Mouse (Mus musculus): Measurements from ENCODE around the gene Bcl11a. TPM values are rescaled to one million over a fixed set of nuclear protein-coding genes. Genes with fewer than 3 reads are reported as not detected.
A peak's percentile ranks its signal among the peaks of the same experiment; 100 is the strongest.

The Bcl11a gene
- polyA plus RNA-seq, 1 experiment, result not detected

DNA sequence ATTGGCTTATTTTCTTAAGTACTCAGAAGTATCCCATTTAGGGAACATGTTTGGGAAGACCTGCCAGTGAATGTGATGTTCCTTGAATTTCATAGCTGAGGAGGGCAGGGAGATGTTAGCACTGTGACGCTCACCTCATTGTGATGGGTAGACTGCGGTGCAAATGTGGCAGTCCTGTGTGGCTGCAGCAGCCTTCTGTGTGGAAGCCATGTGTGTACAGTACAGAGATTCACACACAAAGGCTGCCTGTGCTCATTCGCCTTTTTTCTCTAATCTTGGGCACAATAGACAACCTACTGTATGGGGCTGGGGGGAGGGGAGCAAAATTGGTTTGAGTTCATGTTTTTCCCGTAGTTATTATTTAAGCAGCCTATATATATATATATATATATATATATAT, 6.7 kb downstream of the Bcl11a start:
- Histone ChIP-seq H3ac (ENCODE audit: control insufficient read depth, insufficient read length) (no peak overlapping the region), H3K79me2 (ENCODE audit: control insufficient read depth, insufficient read depth) (no peaks in the 10 kb centered on the region), H3K4me3 (no peak overlapping the region), H3K4me2 (ENCODE audit: low read depth) (no peak overlapping the region), H3K27me3 (ENCODE audit: control insufficient read depth, insufficient read depth, insufficient read length) (peaks cover 32% of the 10 kb centered on the region), H3K36me3 (ENCODE audit: control insufficient read depth, insufficient read depth) (no peaks in the 10 kb centered on the region)
- TF ChIP-seq POLR2A (IDR thresholded peaks at IDR 0.05; ENCODE audit: insufficient read length, low read depth) (no peak), USF1 (IDR thresholded peaks at IDR 0.05; ENCODE audit: low read depth) (no peak), TCF3 (IDR thresholded peaks at IDR 0.05; ENCODE audit: insufficient read length, low read depth) (no peak), TCF12 (IDR thresholded peaks at IDR 0.05; ENCODE audit: insufficient read depth, poor library complexity, severe bottlenecking) (no peak), MYOD1 (IDR thresholded peaks at IDR 0.05; ENCODE audit: control insufficient read depth in 1 of 3, insufficient read length in 2 of 3, low read depth in 2 of 3) (no peak), MYOG (IDR thresholded peaks at IDR 0.05; ENCODE audit: control insufficient read depth in 1 of 3, insufficient read depth in 1 of 3, insufficient read length in 2 of 3, low read depth in 2 of 3) (no peak), CEBPB (IDR thresholded peaks at IDR 0.05; ENCODE audit: insufficient read depth, poor library complexity, severe bottlenecking) (no peak), POLR2AphosphoS2 (IDR thresholded peaks at IDR 0.05; ENCODE audit: insufficient read length, low read depth) (no peak), SRF (IDR thresholded peaks at IDR 0.05; ENCODE audit: control insufficient read depth, insufficient read length, low read depth) (no peak), E2F4 (IDR thresholded peaks at IDR 0.05; ENCODE audit: insufficient read depth) (no peak), REST (IDR thresholded peaks at IDR 0.05; ENCODE audit: insufficient read depth, insufficient read length) (no peak), MAX (IDR thresholded peaks at IDR 0.05; ENCODE audit: low read depth) (no peak)

DNA sequence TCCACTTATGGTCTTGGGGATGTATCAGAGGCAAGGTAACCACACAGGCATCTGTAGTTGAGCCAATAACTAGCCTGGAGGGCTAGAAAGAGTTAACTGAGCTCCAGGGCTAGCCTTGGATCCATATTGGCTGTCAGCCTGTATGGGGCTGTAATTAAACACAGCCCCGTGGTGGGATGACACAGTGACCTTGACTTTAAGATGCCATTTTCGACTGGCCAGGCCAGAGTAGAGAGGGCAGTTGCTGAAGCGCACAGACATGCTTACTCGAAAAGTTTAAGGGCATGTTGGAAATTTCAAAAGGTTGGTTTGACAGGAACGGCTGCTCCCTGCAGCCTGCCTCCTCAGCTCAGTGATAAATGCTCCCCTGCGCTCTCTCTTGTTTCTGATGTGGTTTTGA, 8.1 kb downstream of the Bcl11a start:
- Histone ChIP-seq H3K27me3 (ENCODE audit: control insufficient read depth, insufficient read depth, insufficient read length) (peaks cover 19% of the 10 kb centered on the region), H3K4me2 (ENCODE audit: low read depth) (no peak overlapping the region), H3K79me2 (ENCODE audit: control insufficient read depth, insufficient read depth) (no peaks in the 10 kb centered on the region), H3K4me3 (no peak overlapping the region), H3ac (ENCODE audit: control insufficient read depth, insufficient read length) (no peak overlapping the region), H3K36me3 (ENCODE audit: control insufficient read depth, insufficient read depth) (no peaks in the 10 kb centered on the region)
- TF ChIP-seq E2F4 (IDR thresholded peaks at IDR 0.05; ENCODE audit: insufficient read depth), result no peak
- TF ChIP-seq MYOD1 (IDR thresholded peaks at IDR 0.05; ENCODE audit: control insufficient read depth in 1 of 3, insufficient read length in 2 of 3, low read depth in 2 of 3), result no peak
- no peak for TF ChIP-seq TCF12 (IDR thresholded peaks at IDR 0.05; ENCODE audit: insufficient read depth, poor library complexity, severe bottlenecking)
- no peak for TF ChIP-seq MYOG (IDR thresholded peaks at IDR 0.05; ENCODE audit: control insufficient read depth in 1 of 3, insufficient read depth in 1 of 3, insufficient read length in 2 of 3, low read depth in 2 of 3)
- TF ChIP-seq REST (IDR thresholded peaks at IDR 0.05; ENCODE audit: insufficient read depth, insufficient read length), result no peak
- no peak for TF ChIP-seq TCF3 (IDR thresholded peaks at IDR 0.05; ENCODE audit: insufficient read length, low read depth)
- TF ChIP-seq SRF (IDR thresholded peaks at IDR 0.05; ENCODE audit: control insufficient read depth, insufficient read length, low read depth), result no peak
- TF ChIP-seq POLR2A (IDR thresholded peaks at IDR 0.05; ENCODE audit: insufficient read length, low read depth), result no peak
- no peak for TF ChIP-seq USF1 (IDR thresholded peaks at IDR 0.05; ENCODE audit: low read depth)
- no peak for TF ChIP-seq CEBPB (IDR thresholded peaks at IDR 0.05; ENCODE audit: insufficient read depth, poor library complexity, severe bottlenecking)

DNA sequence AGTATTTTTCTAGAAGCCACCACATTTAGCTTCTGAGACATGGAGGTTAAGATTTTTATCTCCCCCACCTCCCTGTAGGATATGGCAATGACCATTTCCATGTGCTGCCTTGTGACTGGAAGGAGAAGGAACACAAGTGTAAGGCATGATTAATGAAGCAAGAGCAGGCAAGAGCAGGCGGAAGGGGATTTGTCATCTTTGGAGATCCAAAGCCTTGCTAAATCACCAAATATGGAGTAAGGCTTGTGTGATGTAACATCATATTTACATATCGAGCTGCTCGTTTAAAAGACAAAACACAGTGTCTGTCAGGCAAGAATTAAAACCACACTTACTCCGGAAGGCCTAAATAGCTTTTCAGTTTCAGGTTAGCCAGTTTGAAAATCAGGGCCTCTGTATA, 9.2 kb downstream of the Bcl11a start:
- peak overlapping the region; percentile 18 for H3K4me2 ChIP-seq (ENCODE audit: low read depth)
- H3K4me3 ChIP-seq, result no peak overlapping the region
- TF ChIP-seq MYOD1 (IDR thresholded peaks at IDR 0.05; ENCODE audit: control insufficient read depth in 1 of 3, insufficient read length in 2 of 3, low read depth in 2 of 3), result no peak
- no peak for TF ChIP-seq TCF12 (IDR thresholded peaks at IDR 0.05; ENCODE audit: insufficient read depth, poor library complexity, severe bottlenecking)
- no peak for TF ChIP-seq TCF3 (IDR thresholded peaks at IDR 0.05; ENCODE audit: insufficient read length, low read depth)
- peaks cover 8% of the 10 kb centered on the region for H3K27me3 ChIP-seq (ENCODE audit: control insufficient read depth, insufficient read depth, insufficient read length)
- no peak overlapping the region for H3ac ChIP-seq (ENCODE audit: control insufficient read depth, insufficient read length)
- no peaks in the 10 kb centered on the region for H3K79me2 ChIP-seq (ENCODE audit: control insufficient read depth, insufficient read depth)
- H3K36me3 ChIP-seq (ENCODE audit: control insufficient read depth, insufficient read depth), result no peaks in the 10 kb centered on the region

DNA sequence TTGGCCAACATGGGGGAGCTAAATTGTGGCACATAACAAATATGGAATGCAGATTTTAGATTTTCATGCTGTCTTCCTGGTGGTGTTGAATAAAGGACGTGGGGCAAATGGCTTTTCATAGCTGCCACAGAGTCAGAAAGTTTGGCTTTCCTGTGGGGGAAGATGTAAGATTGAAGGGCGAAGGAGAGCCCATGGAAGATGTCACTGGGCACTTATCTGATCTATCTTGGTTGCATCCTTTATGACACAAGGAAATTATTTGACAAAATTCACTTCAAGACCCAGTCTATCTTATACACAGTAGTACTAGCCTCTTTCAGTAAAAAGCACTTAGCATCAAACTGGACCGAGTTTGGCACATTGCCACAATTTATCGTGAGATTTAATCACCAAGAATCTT, 12.6 kb downstream of the Bcl11a start:
- Histone ChIP-seq H3K4me2 (ENCODE audit: low read depth) (no peak overlapping the region), H3K27me3 (ENCODE audit: control insufficient read depth, insufficient read depth, insufficient read length) (no peaks in the 10 kb centered on the region), H3K4me3 (no peak overlapping the region), H3ac (ENCODE audit: control insufficient read depth, insufficient read length) (no peak overlapping the region), H3K36me3 (ENCODE audit: control insufficient read depth, insufficient read depth) (no peaks in the 10 kb centered on the region), H3K79me2 (ENCODE audit: control insufficient read depth, insufficient read depth) (no peaks in the 10 kb centered on the region)
- TF ChIP-seq SRF (IDR thresholded peaks at IDR 0.05; ENCODE audit: control insufficient read depth, insufficient read length, low read depth), result no peak
- TF ChIP-seq POLR2AphosphoS2 (IDR thresholded peaks at IDR 0.05; ENCODE audit: insufficient read length, low read depth), result no peak
- TF ChIP-seq E2F4 (IDR thresholded peaks at IDR 0.05; ENCODE audit: insufficient read depth), result no peak
- TF ChIP-seq USF1 (IDR thresholded peaks at IDR 0.05; ENCODE audit: low read depth), result no peak
- TF ChIP-seq REST (IDR thresholded peaks at IDR 0.05; ENCODE audit: insufficient read depth, insufficient read length), result no peak
- no peak for TF ChIP-seq MYOD1 (IDR thresholded peaks at IDR 0.05; ENCODE audit: control insufficient read depth in 1 of 3, insufficient read length in 2 of 3, low read depth in 2 of 3)
- no peak for TF ChIP-seq TCF12 (IDR thresholded peaks at IDR 0.05; ENCODE audit: insufficient read depth, poor library complexity, severe bottlenecking)
- TF ChIP-seq CEBPB (IDR thresholded peaks at IDR 0.05; ENCODE audit: insufficient read depth, poor library complexity, severe bottlenecking), result no peak
- no peak for TF ChIP-seq POLR2A (IDR thresholded peaks at IDR 0.05; ENCODE audit: insufficient read length, low read depth)
- TF ChIP-seq MAX (IDR thresholded peaks at IDR 0.05; ENCODE audit: low read depth), result no peak

GRCm38 (mm10) chr11:24091393-24092080, 13.7 kb downstream of the Bcl11a start:
- H3K36me3 ChIP-seq (ENCODE audit: control insufficient read depth, insufficient read depth), result no peaks in the 10 kb centered on the region
- no peaks in the 10 kb centered on the region for H3K27me3 ChIP-seq (ENCODE audit: control insufficient read depth, insufficient read depth, insufficient read length)
- no peak overlapping the region for H3ac ChIP-seq (ENCODE audit: control insufficient read depth, insufficient read length)
- no peak overlapping the region for H3K4me3 ChIP-seq
- H3K79me2 ChIP-seq (ENCODE audit: control insufficient read depth, insufficient read depth), result no peaks in the 10 kb centered on the region
- no peak overlapping the region for H3K4me2 ChIP-seq (ENCODE audit: low read depth)
- TF ChIP-seq E2F4 (IDR thresholded peaks at IDR 0.05; ENCODE audit: insufficient read depth) (no peak), POLR2A (IDR thresholded peaks at IDR 0.05; ENCODE audit: insufficient read length, low read depth) (no peak), TCF3 (IDR thresholded peaks at IDR 0.05; ENCODE audit: insufficient read length, low read depth) (no peak), TCF12 (IDR thresholded peaks at IDR 0.05; ENCODE audit: insufficient read depth, poor library complexity, severe bottlenecking) (no peak), MYOG (IDR thresholded peaks at IDR 0.05; ENCODE audit: control insufficient read depth in 1 of 3, insufficient read depth in 1 of 3, insufficient read length in 2 of 3, low read depth in 2 of 3) (no peak), USF1 (IDR thresholded peaks at IDR 0.05; ENCODE audit: low read depth) (no peak), CEBPB (IDR thresholded peaks at IDR 0.05; ENCODE audit: insufficient read depth, poor library complexity, severe bottlenecking) (no peak), REST (IDR thresholded peaks at IDR 0.05; ENCODE audit: insufficient read depth, insufficient read length) (no peak), MAX (IDR thresholded peaks at IDR 0.05; ENCODE audit: low read depth) (no peak), MYOD1 (IDR thresholded peaks at IDR 0.05; ENCODE audit: control insufficient read depth in 1 of 3, insufficient read length in 2 of 3, low read depth in 2 of 3) (no peak), POLR2AphosphoS2 (IDR thresholded peaks at IDR 0.05; ENCODE audit: insufficient read length, low read depth) (no peak), SRF (IDR thresholded peaks at IDR 0.05; ENCODE audit: control insufficient read depth, insufficient read length, low read depth) (no peak)
